In genomic region chr14:21985426-21985931, GRCm38 (mm10) we compare ENCODE assay signal across 8 mouse cellular contexts. TPM values are rescaled to one million over a fixed set of nuclear protein-coding genes. Genes with fewer than 3 reads are reported as not detected.
A peak's percentile ranks its signal among the peaks of the same experiment; 100 is the strongest.
DNase-seq lines count a peak whose midpoint lies in the region; ATAC-seq and TF ChIP-seq lines count a peak whose summit lies in the region.

No protein-coding gene starts in this region.

- peak overlapping the region; percentile 95 for H3K27ac ChIP-seq in forebrain, embryonic 12.5 days
- peak overlapping the region; percentile 91 for H3K27ac ChIP-seq in hindbrain, postnatal 0 days
- H3K27ac ChIP-seq in liver, embryonic 15.5 days (replicated peaks): no peak overlapping the region
- peak overlapping the region; percentile 100 for H3K27ac ChIP-seq in stomach, embryonic 15.5 days

- peak overlapping the region; percentile 80 for H3K4me3 ChIP-seq in forebrain, embryonic 12.5 days (replicated peaks)
- H3K4me3 ChIP-seq in hindbrain, postnatal 0 days (ENCODE audit: low read length): peak overlapping the region; percentile 85
- H3K4me3 ChIP-seq in liver, embryonic 15.5 days (replicated peaks): peak overlapping the region; percentile 50
- H3K4me3 ChIP-seq in stomach, embryonic 15.5 days (replicated peaks): peak overlapping the region; percentile 91

- TF ChIP-seq CTCF in hindbrain, postnatal 0 days (IDR thresholded peaks at IDR 0.05; ENCODE audit: low read depth): no peak

- H3K4me1 ChIP-seq in forebrain, embryonic 12.5 days: peaks cover 65% of the 10 kb centered on the region
- H3K4me1 ChIP-seq in hindbrain, postnatal 0 days (ENCODE audit: insufficient read depth, low read length): 0 out of 2 replicates have a peak, but pooled peaks cover 7% of the 10 kb centered on the region
- H3K4me1 ChIP-seq in liver, embryonic 15.5 days (replicated peaks): peaks cover 28% of the 10 kb centered on the region
- peaks cover 15% of the 10 kb centered on the region; the same call in 1 of the 2 replicates for H3K4me1 ChIP-seq in stomach, embryonic 15.5 days

- peak; percentile 31 for DNase-seq in cerebellum, adult 11-12 months
- no peak for DNase-seq in cerebellum, adult 9-10 months
- DNase-seq in NIH3T3 (ENCODE audit: low read depth): peak; percentile 62
- DNase-seq in hindbrain, postnatal 0 days (ENCODE audit: low spot score): peak; percentile 32
- no peak for DNase-seq in left cerebral cortex, postnatal 14 days (ENCODE audit: low spot score in 2 of 2)

- intact Hi-C loops in left cerebral cortex, postnatal 14 days (cut with DNase I): loop anchor here (5.0 to 10.0 kb wide), 3 partner anchors 457 to 1419 kb away; no protein-coding TSS in a partner anchor

- peak overlapping the region; percentile 93 for H3K4me2 ChIP-seq in forebrain, embryonic 12.5 days
- H3K4me2 ChIP-seq in hindbrain, postnatal 0 days (ENCODE audit: low read depth, low read length): peak overlapping the region; percentile 84
- H3K4me2 ChIP-seq in liver, embryonic 15.5 days: peak overlapping the region; percentile 66
- H3K4me2 ChIP-seq in stomach, embryonic 15.5 days: peak overlapping the region; percentile 83

- no peaks in the 10 kb centered on the region for H3K36me3 ChIP-seq in forebrain, embryonic 12.5 days (replicated peaks)
- H3K36me3 ChIP-seq in hindbrain, postnatal 0 days (ENCODE audit: insufficient read depth, low read length): no peaks in the 10 kb centered on the region
- H3K36me3 ChIP-seq in liver, embryonic 15.5 days (replicated peaks): no peaks in the 10 kb centered on the region
- H3K36me3 ChIP-seq in stomach, embryonic 15.5 days: no peaks in the 10 kb centered on the region

- H3K9me3 ChIP-seq in forebrain, embryonic 12.5 days: no peaks in the 10 kb centered on the region
- no peaks in the 10 kb centered on the region for H3K9me3 ChIP-seq in hindbrain, postnatal 0 days (ENCODE audit: low read length)
- H3K9me3 ChIP-seq in liver, embryonic 15.5 days (replicated peaks): no peaks in the 10 kb centered on the region
- H3K9me3 ChIP-seq in stomach, embryonic 15.5 days: no peaks in the 10 kb centered on the region

- peak overlapping the region; percentile 90 for H3K9ac ChIP-seq in forebrain, embryonic 12.5 days
- H3K9ac ChIP-seq in hindbrain, postnatal 0 days (replicated peaks; ENCODE audit: low read length): peak overlapping the region; percentile 75
- no peak overlapping the region for H3K9ac ChIP-seq in liver, embryonic 15.5 days
- peak overlapping the region; percentile 95 for H3K9ac ChIP-seq in stomach, embryonic 15.5 days

- ATAC-seq in forebrain, embryonic 12.5 days (ENCODE audit: low FRiP score): no peak
- ATAC-seq in hindbrain, postnatal 0 days: no peak
- ATAC-seq in liver, embryonic 15.5 days (ENCODE audit: insufficient read depth): no peak
- ATAC-seq in stomach, embryonic 15.5 days (ENCODE audit: insufficient read depth, low FRiP score, low read depth): no peak

- peaks cover 82% of the 10 kb centered on the region for H3K27me3 ChIP-seq in forebrain, embryonic 12.5 days
- peaks cover 9% of the 10 kb centered on the region; the same call in 1 of the 2 replicates for H3K27me3 ChIP-seq in hindbrain, postnatal 0 days (ENCODE audit: insufficient read depth, low read length)
- H3K27me3 ChIP-seq in liver, embryonic 15.5 days: peaks cover 98% of the 10 kb centered on the region
- H3K27me3 ChIP-seq in stomach, embryonic 15.5 days (replicated peaks): no peaks in the 10 kb centered on the region

- 1% methylated on average over 33 of the region's 37 CpGs for WGBS in forebrain, embryonic 12.5 days
- 4% methylated on average over 36 of the region's 37 CpGs for WGBS in hindbrain, postnatal 0 days
- WGBS in liver, embryonic 15.5 days (ENCODE audit: insufficient replicate concordance): under 1% methylated on average over 37 of the region's 37 CpGs
- WGBS in stomach, embryonic 15.5 days: 1% methylated on average over 37 of the region's 37 CpGs

RNA-seq across cellular contexts. Expression of gene Zfp503, which starts 3.9 kb away (rescaled TPM):
- polyA plus RNA-seq in forebrain, embryonic 12.5 days (2016; fragmentation: Nextera tagmentation; extraction: Ambion mirVana): 10.9 and 13.8 TPM in 2 replicates
- total RNA-seq in hindbrain, postnatal 0 days (2014; rRNA removed): 25.5 and 25.6 TPM in 2 replicates
- polyA plus RNA-seq in hindbrain, postnatal 0 days (2015; fragmentation: Nextera tagmentation; extraction: Ambion mirVana): 8.4 and 10.4 TPM in 2 replicates
- polyA plus RNA-seq in liver, embryonic 15.5 days (2015; fragmentation: Nextera tagmentation; extraction: Ambion mirVana): 0.74 and 0.91 TPM in 2 replicates
- polyA plus RNA-seq in stomach, embryonic 15.5 days (2015; fragmentation: Nextera tagmentation; extraction: Ambion mirVana): 21.4 and 21.7 TPM in 2 replicates
- total RNA-seq in left cerebral cortex, postnatal 14 days (2021): 1 to 10 TPM; 1.7 to 3.6 TPM

RNA-seq across cellular contexts. Expression of gene Lrmda, which starts 34.0 kb away (rescaled TPM):
- 0.22 TPM in 1 of 2 replicates, not detected in the other for polyA plus RNA-seq in forebrain, embryonic 12.5 days (2016; fragmentation: Nextera tagmentation; extraction: Ambion mirVana)
- 0.21 TPM in 1 of 2 replicates, not detected in the other for total RNA-seq in hindbrain, postnatal 0 days (2014; rRNA removed)
- polyA plus RNA-seq in hindbrain, postnatal 0 days (2015; fragmentation: Nextera tagmentation; extraction: Ambion mirVana): 0.52 and 0.53 TPM in 2 replicates
- 0.13 and 0.28 TPM in 2 replicates for polyA plus RNA-seq in liver, embryonic 15.5 days (2015; fragmentation: Nextera tagmentation; extraction: Ambion mirVana)
- 0.35 and 0.57 TPM in 2 replicates for polyA plus RNA-seq in stomach, embryonic 15.5 days (2015; fragmentation: Nextera tagmentation; extraction: Ambion mirVana)
- total RNA-seq in left cerebral cortex, postnatal 14 days (2021): under 1 TPM; 0.66 to 0.97 TPM

Comparison
In these comparisons a context has a peak if more than half of its experiments do, and no peak if none do; other contexts are left out.
1. DNase-seq: peak in cerebellum, adult 11-12 months (single experiment), NIH3T3 (single experiment) and hindbrain, postnatal 0 days (single experiment); none in cerebellum, adult 9-10 months (single experiment) and left cerebral cortex, postnatal 14 days (0 of 2).
2. Peak in every context shown above with its lines, with median percentiles within 50 percentile points of each other: H3K4me2 ChIP-seq and H3K4me3 ChIP-seq.